Mouse (Mus musculus) embryonic facial prominence, embryonic 12.5 days (tissue): ENCODE results near the gene Ap4b1. TPM values are rescaled to one million over a fixed set of nuclear protein-coding genes. Genes with fewer than 3 reads are reported as not detected.
"Not testable (repeated sequence)": the region's sequence is repeated elsewhere in the genome, so short reads cannot be mapped to it uniquely, and the experiment has no call there.

Source experiments
- ATAC-seq: fragments of 200-750 bp; cut with Nextera tagmentation; 2 replicates; pipeline ENCODE4 v1.8.0; 2017; ENCODE audit not compliant: insufficient number of reproducible peaks, insufficient read depth, low FRiP score, low TSS enrichment
- H3K27ac ChIP-seq: fragments of 300-500 bp; sonication (generic); 2 replicates; pipeline ENCODE4 v1.5.1; 2016; ENCODE audit warnings: mild to moderate bottlenecking
- H3K27me3 ChIP-seq: fragments of 300-500 bp; sonication (generic); 2 replicates; pipeline ENCODE4 v1.6.1; 2016; ENCODE audit warnings: mild to moderate bottlenecking, moderate library complexity
- H3K36me3 ChIP-seq: fragments of 300-500 bp; sonication (generic); 2 replicates; pipeline ENCODE4 v1.6.1; 2016; ENCODE audit warnings: mild to moderate bottlenecking
- H3K4me1 ChIP-seq: fragments of 300-500 bp; sonication (generic); 2 replicates; pipeline ENCODE4 v1.6.1; 2016
- H3K4me2 ChIP-seq: fragments of 300-500 bp; sonication (generic); replicated peaks from 2 replicates; pipeline ENCODE4 v1.6.1; 2016; ENCODE audit warnings: mild to moderate bottlenecking, moderate library complexity
- H3K4me3 ChIP-seq: fragments of 300-500 bp; sonication (generic); 2 replicates; pipeline ENCODE4 v1.5.1; 2016; ENCODE audit warnings: mild to moderate bottlenecking
- H3K9ac ChIP-seq: fragments of 300-500 bp; sonication (generic); 2 replicates; pipeline ENCODE4 v1.6.1; 2016; ENCODE audit warnings: mild to moderate bottlenecking, moderate library complexity
- H3K9me3 ChIP-seq: fragments of 300-500 bp; sonication (generic); 2 replicates; pipeline ENCODE4 v1.6.1; 2016; ENCODE audit warnings: mild to moderate bottlenecking, moderate library complexity
- WGBS: fragments of 180-500 bp; shearing (Covaris S2); methylation state at CpG from one replicate; pipeline ENCODE4 v1.1.7; 2016; 5-methylcytosine and 5-hydroxymethylcytosine counted together
- polyA plus RNA-seq: library from polyadenylated mRNA; unstranded; fragments of >200 nt; fragmentation: Nextera tagmentation; extraction: Ambion mirVana; gene quantifications from 2 replicates; pipeline ENCODE4 v1.2.1, GENCODE M21; 2016

Ap4b1 gene
- polyA plus RNA-seq, 1 experiment from 2014 or later, result 24.8 TPM

DNA sequence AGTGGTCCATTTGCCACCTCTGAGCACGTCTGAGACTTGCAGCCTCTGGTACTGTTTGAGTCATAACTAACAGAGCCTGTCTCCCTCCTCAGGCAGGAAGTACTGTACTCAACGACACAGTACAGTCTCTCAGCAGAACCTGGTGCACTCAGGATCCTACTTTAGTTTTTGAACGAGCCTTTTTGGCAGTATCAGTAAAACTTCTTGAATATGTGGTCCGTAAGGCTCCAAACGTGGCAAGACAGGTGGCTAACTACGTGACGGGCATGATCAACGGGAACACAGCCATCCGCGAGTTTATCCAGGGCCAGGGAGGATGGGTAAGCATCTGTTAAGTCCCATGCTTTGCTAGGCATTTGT lies 26.6 kb downstream of the Ap4b1 start:
- Histone ChIP-seq H3K9ac (no peak overlapping the region), H3K27ac (no peak overlapping the region), H3K36me3 (no peaks in the 10 kb centered on the region), H3K4me2 (no peak overlapping the region), H3K9me3 (no peaks in the 10 kb centered on the region), H3K4me1 (no peaks in the 10 kb centered on the region), H3K27me3 (no peaks in the 10 kb centered on the region), H3K4me3 (no peak overlapping the region)
- 79% methylated on average over 10 of the region's 10 CpGs for WGBS
- no peak for ATAC-seq

DNA sequence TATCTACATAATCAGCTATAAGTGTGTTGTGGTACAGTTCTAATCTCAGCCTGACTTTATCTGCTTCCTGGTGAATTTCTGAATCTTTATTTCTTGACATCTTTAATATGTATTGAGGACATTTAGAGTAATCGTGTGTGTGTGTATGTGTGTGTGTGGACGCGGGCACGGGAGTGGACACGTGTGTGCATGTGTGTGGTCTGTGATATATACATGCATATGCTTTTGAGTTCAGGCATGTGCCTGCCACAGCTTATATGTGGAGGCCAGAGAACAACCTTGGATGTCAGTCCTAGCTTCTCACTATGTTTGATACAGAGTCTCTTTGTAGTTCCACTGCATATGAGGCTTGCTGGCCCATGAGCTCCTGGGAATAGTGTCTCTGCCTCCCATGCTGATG lies 27.1 kb downstream of the Ap4b1 start:
- Histone ChIP-seq H3K9ac (no peak overlapping the region), H3K9me3 (no peaks in the 10 kb centered on the region), H3K4me1 (no peaks in the 10 kb centered on the region), H3K27me3 (no peaks in the 10 kb centered on the region), H3K27ac (no peak overlapping the region), H3K4me3 (no peak overlapping the region), H3K36me3 (no peaks in the 10 kb centered on the region), H3K4me2 (no peak overlapping the region)
- no peak for ATAC-seq
- WGBS, result 93% methylated on average over 5 of the region's 5 CpGs

DNA sequence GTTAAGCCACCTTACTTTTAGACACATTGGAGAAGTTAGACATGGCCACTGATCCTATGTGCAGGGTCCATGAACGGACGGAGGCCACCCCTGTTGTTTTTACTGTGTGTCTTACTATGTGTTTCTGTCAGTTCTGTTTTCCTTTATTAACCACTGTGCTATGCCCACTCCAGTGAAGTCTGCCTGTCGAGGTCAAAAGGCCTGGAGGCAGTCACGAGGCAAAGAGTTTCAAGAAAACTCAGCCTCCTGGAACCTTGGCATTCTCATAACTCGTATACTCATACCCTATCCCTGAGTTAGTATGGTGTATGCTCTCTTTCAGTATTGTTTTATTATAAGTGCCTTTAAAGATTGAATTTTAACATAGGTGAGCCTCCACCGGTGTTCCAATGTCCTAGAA lies 30.4 kb downstream of the Ap4b1 start:
- H3K36me3 ChIP-seq, result no peaks in the 10 kb centered on the region
- WGBS, result 87% methylated on average over 6 of the region's 6 CpGs

DNA sequence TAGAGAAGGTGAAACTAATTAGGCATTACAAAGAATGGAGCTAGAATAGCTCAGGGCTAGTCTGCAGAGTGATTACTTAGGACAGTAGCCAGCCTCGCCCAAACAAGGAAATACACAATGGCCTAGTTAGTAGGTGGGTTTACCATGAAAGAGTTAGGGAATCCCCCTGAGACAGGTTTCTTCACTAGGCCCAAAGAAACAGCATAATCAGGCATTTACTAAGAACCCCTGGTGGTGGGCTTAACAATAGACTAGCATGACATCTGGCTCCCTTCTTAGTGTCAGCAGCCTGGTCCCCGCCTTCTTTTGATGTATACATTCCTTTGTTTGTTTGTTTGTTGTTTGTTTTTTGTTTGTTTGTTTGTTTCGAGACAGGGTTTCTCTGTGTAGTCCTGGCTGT lies 30.9 kb downstream of the Ap4b1 start:
- WGBS, result 83% methylated on average over 3 of the region's 3 CpGs
- H3K9ac ChIP-seq, H3K4me2 ChIP-seq, H3K4me1 ChIP-seq, H3K27me3 ChIP-seq, ATAC-seq, H3K9me3 ChIP-seq, H3K27ac ChIP-seq, H3K36me3 ChIP-seq, H3K4me3 ChIP-seq: not testable (repeated sequence)

More for the DNA sequence above, 30.4 kb downstream of the Ap4b1 start:
- H3K4me3 ChIP-seq, result no peak overlapping the region
- H3K9ac ChIP-seq, result no peak overlapping the region
- no peak for ATAC-seq
- H3K4me2 ChIP-seq, result no peak overlapping the region
- H3K27ac ChIP-seq, result no peak overlapping the region
- H3K27me3 ChIP-seq, result no peaks in the 10 kb centered on the region
- no peaks in the 10 kb centered on the region for H3K4me1 ChIP-seq
- H3K9me3 ChIP-seq, result no peaks in the 10 kb centered on the region

DNA sequence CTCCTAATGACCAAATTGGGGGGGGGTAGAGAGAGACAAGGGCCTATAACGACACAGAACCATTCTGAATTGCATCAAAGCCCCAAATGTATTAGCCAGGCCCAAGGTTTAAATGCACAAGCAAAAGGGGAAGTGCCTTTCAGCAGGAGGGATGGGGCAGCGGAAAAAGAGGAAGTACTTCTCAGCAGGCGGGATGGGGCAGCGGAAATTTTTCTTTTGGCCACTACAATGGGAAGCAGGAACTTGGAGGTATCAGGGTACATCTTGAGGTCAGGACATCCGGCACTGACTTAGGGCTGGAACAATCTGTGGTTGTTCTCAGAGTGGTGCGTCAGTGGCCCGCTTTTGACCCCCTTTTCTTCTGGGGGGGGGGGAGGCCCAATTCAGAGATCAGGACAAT lies 31.6 kb downstream of the Ap4b1 start:
- not testable (repeated sequence) for ATAC-seq, H3K27me3 ChIP-seq, H3K27ac ChIP-seq, H3K9me3 ChIP-seq, H3K4me1 ChIP-seq, H3K4me2 ChIP-seq, H3K9ac ChIP-seq, H3K36me3 ChIP-seq, H3K4me3 ChIP-seq
- WGBS, result 92% methylated on average over 7 of the region's 7 CpGs

DNA sequence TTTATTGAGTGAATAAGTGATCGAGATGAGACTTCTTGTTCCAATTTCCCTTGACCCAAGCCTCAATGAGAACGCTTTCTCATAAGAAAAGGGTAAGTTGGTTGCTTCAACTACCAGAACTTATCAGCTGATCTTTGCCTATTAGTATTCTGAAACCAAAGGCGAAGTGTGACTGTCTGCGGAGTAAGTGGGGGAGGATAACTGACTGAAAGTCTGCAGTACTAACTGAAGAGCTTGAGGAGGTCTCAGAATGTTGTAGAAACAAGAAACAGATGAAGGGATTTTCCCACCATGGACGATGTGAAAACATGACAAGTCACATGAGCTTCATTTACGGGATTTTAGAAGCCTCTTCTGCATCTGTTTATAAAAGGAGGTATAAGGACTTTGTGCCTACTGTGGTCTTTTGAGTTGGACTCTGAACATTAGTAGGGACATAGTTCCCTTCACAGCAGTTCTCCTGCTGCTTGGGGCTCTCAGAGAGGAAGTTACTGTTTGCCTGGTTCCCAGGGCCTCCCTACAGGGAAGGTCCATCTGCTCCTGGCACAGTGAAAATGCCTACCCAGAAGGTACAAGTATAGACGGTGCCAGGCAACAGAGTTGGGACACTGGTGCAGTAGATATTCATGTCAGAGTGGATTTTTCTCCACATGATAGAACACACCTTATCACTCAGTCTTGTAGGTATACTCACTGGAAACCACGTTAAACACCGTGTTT lies 41.5 kb downstream of the Ap4b1 start:
- ATAC-seq, result no peak
- no peak overlapping the region for H3K4me3 ChIP-seq
- 81% methylated on average over 9 of the region's 9 CpGs for WGBS
- no peak overlapping the region for H3K27ac ChIP-seq
- no peaks in the 10 kb centered on the region for H3K9me3 ChIP-seq
- no peaks in the 10 kb centered on the region for H3K36me3 ChIP-seq
- H3K4me1 ChIP-seq, result no peaks in the 10 kb centered on the region
- H3K4me2 ChIP-seq, result no peak overlapping the region
- H3K27me3 ChIP-seq, result no peaks in the 10 kb centered on the region
- no peak overlapping the region for H3K9ac ChIP-seq

DNA sequence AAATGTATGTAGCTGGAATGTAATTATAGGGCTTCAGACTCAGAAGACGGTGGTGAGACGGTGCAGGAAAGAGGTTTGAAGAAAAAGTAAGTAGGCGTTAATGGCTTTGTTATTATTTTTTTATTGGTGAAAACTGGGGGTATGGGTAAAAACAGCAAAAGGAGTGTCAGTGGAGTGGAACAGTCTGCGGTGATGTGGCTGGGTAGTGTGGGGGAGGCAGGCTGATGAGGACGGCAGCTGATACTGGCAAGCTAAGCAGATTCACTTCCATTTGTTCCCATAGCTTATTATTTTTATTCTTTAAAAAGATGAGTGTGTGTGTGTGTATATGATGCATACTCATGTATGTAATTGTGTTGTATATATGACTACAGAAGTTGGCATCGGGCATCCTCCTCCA lies 42.2 kb downstream of the Ap4b1 start:
- Histone ChIP-seq H3K4me2 (no peak overlapping the region), H3K4me1 (no peaks in the 10 kb centered on the region), H3K4me3 (no peak overlapping the region), H3K9ac (no peak overlapping the region), H3K36me3 (no peaks in the 10 kb centered on the region), H3K27me3 (no peaks in the 10 kb centered on the region), H3K27ac (no peak overlapping the region), H3K9me3 (no peaks in the 10 kb centered on the region)
- 85% methylated on average over 6 of the region's 6 CpGs for WGBS
- no peak for ATAC-seq

DNA sequence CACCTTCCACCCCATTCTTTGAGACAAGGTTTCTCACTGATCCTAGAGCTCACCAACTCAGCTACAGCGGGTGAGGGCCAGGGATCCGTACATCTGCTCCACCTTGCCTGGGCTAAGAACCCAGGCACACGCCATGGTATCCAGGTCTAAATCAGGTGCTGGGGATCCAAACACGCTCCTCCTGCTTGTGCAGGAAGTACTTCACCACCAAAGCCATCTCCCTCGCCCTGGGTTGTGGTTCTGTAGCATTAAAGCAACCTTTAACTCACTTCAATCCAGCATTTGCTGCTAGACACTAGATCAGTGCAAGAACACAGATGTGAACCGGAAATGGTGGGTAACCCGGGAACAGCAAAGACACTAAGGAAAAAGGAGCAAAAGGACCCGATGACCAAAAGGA lies 42.6 kb downstream of the Ap4b1 start:
- 87% methylated on average over 8 of the region's 8 CpGs for WGBS
- Histone ChIP-seq H3K9ac (no peak overlapping the region), H3K27me3 (no peaks in the 10 kb centered on the region), H3K4me2 (no peak overlapping the region), H3K4me1 (no peaks in the 10 kb centered on the region), H3K36me3 (no peaks in the 10 kb centered on the region), H3K4me3 (no peak overlapping the region), H3K27ac (no peak overlapping the region), H3K9me3 (no peaks in the 10 kb centered on the region)
- no peak for ATAC-seq

DNA sequence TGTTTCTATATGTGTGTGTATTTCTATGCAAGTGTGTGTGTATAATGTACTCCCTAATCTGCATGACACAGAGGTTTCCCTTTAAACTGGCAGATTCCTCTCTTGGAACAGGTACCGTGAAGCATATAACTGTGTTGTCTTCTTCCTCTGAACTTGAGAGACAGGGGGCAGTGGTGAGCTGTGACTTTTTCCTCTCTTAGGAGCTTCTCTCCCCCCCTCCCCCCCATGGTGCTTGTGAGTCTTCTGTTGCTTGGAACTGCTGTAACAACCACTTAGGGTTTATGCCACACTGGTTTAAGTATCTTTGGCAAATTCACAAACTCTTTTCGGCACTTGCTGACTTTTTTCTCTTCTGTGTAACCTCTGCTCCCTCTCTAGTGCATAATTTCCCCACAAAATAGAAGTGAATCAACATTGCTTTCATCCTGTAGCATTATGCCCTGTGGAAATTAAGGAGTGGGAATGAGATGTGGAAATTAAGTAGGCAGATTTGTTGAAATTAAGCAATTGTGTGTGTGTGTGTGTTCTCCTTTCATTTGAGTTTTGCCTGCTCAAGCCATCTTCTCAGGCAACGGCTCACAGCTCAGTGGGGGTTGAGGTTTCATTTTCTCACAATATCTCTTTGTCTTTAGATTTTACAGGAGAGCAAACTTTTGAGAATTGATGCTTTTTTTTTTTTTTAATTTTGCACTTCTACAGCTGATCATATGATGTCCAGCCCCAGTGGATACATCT lies 43.4 kb downstream of the Ap4b1 start:
- Histone ChIP-seq H3K4me1 (no peaks in the 10 kb centered on the region), H3K36me3 (no peaks in the 10 kb centered on the region), H3K9me3 (no peaks in the 10 kb centered on the region), H3K4me2 (no peak overlapping the region), H3K4me3 (no peak overlapping the region), H3K27ac (no peak overlapping the region), H3K9ac (no peak overlapping the region), H3K27me3 (no peaks in the 10 kb centered on the region)
- WGBS, result 68% methylated on average over 3 of the region's 3 CpGs
- no peak for ATAC-seq

DNA sequence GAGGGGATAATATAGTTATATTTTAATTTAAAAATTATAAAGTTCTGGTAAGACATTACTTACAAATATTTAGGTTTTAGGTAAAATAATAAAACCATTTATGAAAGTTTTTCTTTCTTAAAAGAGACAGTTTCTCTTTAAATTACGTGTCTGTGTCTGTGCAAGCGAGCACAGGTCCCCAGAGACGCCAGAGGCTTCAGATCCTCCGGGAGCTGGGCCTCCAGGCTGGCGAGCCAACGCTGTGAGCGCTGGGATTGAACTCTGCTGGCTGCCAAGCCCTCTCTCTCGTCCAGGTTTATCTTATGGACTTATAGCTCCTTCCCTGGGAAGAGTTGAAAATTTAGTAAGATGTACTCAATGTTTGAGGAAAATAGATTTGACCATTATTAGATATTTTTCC lies 44.5 kb downstream of the Ap4b1 start:
- Histone ChIP-seq H3K9ac (no peak overlapping the region), H3K4me1 (no peaks in the 10 kb centered on the region), H3K4me3 (no peak overlapping the region), H3K27ac (no peak overlapping the region), H3K4me2 (no peak overlapping the region), H3K36me3 (no peaks in the 10 kb centered on the region), H3K9me3 (no peaks in the 10 kb centered on the region), H3K27me3 (no peaks in the 10 kb centered on the region)
- ATAC-seq, result no peak
- 56% methylated on average over 8 of the region's 8 CpGs for WGBS

DNA sequence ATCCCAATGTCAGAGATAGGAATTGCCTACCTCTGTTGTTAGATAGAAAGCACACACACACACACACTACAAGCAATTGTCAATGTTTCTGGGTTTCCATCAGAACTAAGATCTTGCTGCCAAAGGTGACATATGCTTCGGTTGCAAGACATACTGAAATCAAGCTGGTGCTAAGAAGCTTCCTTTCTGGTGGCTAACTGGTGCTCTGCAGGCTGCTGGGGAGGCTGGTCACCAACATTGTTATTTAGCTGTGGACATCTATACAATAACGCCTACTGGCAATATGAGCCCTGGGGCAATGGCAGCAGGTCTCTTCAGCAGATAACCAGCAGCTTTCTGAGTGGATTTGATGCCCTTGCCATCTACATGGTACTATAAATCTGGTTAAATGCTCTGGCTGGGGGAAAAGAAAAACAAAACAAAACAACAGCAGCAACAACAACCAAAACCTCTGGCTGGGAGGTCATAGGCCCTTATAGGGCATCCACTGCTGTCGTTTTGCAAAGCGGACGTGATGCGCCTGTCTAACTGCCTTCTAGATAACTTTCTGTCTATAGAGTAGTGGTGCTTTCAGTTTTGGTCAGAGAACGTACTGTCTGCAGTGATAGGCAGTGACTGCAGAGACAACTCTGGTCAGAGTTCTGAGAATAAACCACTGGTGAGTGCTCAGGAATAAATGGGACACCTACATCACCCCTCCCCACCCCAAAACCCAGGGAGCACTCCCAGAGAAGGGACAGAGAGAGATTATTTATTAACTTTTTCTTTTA lies 47.9 kb downstream of the Ap4b1 start:
- 86% methylated on average over 7 of the region's 7 CpGs for WGBS
- Histone ChIP-seq H3K27me3 (no peaks in the 10 kb centered on the region), H3K9me3 (no peaks in the 10 kb centered on the region), H3K4me2 (no peak overlapping the region), H3K9ac (no peak overlapping the region), H3K27ac (no peak overlapping the region), H3K36me3 (no peaks in the 10 kb centered on the region), H3K4me3 (no peak overlapping the region), H3K4me1 (no peaks in the 10 kb centered on the region)
- no peak for ATAC-seq

DNA sequence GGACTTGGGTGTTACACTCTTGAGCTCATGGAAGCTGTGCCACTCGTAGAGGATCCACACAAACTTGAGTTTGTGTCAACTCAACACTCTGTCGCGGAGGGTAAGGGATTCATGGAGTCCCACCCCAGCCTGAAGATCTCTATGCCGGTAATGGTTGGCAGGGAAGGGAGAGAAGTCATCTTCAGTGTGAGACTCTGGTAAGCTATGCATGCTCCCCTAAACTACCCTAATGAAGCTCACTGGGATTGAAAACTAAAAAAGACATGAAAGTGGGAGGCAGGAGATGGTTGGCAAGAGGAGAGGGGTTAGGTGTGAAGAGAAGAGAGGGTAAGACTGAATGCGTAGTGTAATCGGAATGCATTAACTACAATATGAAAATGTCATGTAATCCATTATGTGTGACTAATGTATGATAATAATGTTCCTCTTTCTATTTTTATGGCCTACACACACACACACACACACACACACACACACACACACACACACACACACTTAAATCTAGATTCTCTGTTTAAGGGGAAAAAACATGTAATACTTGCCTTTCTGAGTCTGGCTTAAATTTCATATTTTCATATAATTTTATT lies 48.8 kb downstream of the Ap4b1 start:
- no peaks in the 10 kb centered on the region for H3K36me3 ChIP-seq
- no peak overlapping the region for H3K4me2 ChIP-seq
- H3K27me3 ChIP-seq, result no peaks in the 10 kb centered on the region
- no peaks in the 10 kb centered on the region for H3K9me3 ChIP-seq
- no peak overlapping the region for H3K9ac ChIP-seq
- H3K27ac ChIP-seq, result no peak overlapping the region
- H3K4me1 ChIP-seq, result no peaks in the 10 kb centered on the region
- no peak overlapping the region for H3K4me3 ChIP-seq
- ATAC-seq, result no peak
- WGBS, result 89% methylated on average over 6 of the region's 6 CpGs
